Mouse (Mus musculus): ENCODE measurements at regions not wholly inside any gene's neighbourhood (a gene's known extent, or its start where the extent isn't known, plus 50 kb on each side); places are given as distances from the start of the nearest gene placed in this dataset.

DNA sequence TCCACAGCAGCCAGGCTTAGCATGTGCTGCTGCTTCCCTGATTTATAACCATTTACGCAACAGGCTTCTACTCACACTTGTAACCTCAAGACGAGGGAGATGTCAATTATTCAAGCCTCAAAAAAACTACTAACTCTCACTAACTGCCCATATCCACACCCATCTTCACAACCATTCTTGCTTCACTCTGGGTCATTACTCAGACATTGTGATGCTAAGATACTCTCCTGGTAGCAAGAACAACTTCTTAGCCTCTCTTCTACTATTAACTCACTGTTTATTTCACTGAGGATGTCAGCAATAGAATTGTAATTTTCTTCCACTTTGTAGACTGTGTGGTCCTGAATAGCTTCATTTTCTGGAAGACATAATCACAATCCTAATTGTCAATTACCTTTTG, 88.0 kb upstream of the Speer2 start:
- TF ChIP-seq CTCF (IDR thresholded peaks at IDR 0.05; ENCODE audit: control insufficient read depth, insufficient read depth, insufficient replicate concordance, low read depth, low read length) (no peak), POLR2A (IDR thresholded peaks at IDR 0.05; ENCODE audit: control insufficient read depth, low read depth, low read length) (no peak)

All from testis, adult 2 months (tissue).